Mouse (Mus musculus) midbrain, embryonic 16.5 days (tissue): Measurements from ENCODE around the gene Cnot1. TPM values are rescaled to one million over a fixed set of nuclear protein-coding genes. Genes with fewer than 3 reads are reported as not detected.

ENCODE experiments used
- ATAC-seq: fragments of 200-750 bp; cut with Nextera tagmentation; 2 replicates; pipeline ENCODE4 v1.8.0; 2017; ENCODE audit warnings: moderate TSS enrichment
- H3K27ac ChIP-seq: fragments of 300-500 bp; sonication (generic); 2 replicates; pipeline ENCODE4 v1.5.1; 2014; ENCODE audit warnings: mild to moderate bottlenecking, low read length, mixed read lengths
- H3K27me3 ChIP-seq: fragments of 300-500 bp; sonication (generic); 2 replicates; pipeline ENCODE4 v1.6.1; 2014; ENCODE audit warnings: low read depth, low read length, mixed read lengths; ENCODE audit not compliant: control insufficient read depth, insufficient read depth
- H3K36me3 ChIP-seq: fragments of 300-500 bp; sonication (generic); 2 replicates; pipeline ENCODE4 v1.6.1; 2014; ENCODE audit warnings: mild to moderate bottlenecking, low read length, moderate library complexity, mixed read lengths; ENCODE audit not compliant: control insufficient read depth, insufficient read depth
- H3K4me1 ChIP-seq: fragments of 300-500 bp; sonication (generic); 2 replicates; pipeline ENCODE4 v1.6.1; 2014; ENCODE audit warnings: mild to moderate bottlenecking, low read length, mixed read lengths; ENCODE audit not compliant: control insufficient read depth, insufficient read depth
- H3K4me2 ChIP-seq: fragments of 300-500 bp; sonication (generic); 2 replicates; pipeline ENCODE4 v1.6.1; 2014; ENCODE audit warnings: mild to moderate bottlenecking, low read length, mixed read lengths
- H3K4me3 ChIP-seq: fragments of 300-500 bp; sonication (generic); 2 replicates; pipeline ENCODE4 v1.5.1; 2014; ENCODE audit warnings: low read depth, mild to moderate bottlenecking, low read length, moderate library complexity, mixed read lengths
- H3K9ac ChIP-seq: fragments of 300-500 bp; sonication (generic); 2 replicates; pipeline ENCODE4 v1.6.1; 2014; ENCODE audit warnings: low read depth, low read length, mixed read lengths
- H3K9me3 ChIP-seq: fragments of 300-500 bp; sonication (generic); replicated peaks from 2 replicates; pipeline ENCODE4 v1.6.1; 2014; ENCODE audit warnings: mild to moderate bottlenecking, low read length, mixed read lengths; ENCODE audit not compliant: control insufficient read depth, poor library complexity, severe bottlenecking
- WGBS: fragments of 180-500 bp; shearing (Covaris S2); extraction: QIAGEN DNeasy Blood & Tissue Kit; methylation state at CpG from one replicate; pipeline ENCODE4 v1.1.7; 2014; 5-methylcytosine and 5-hydroxymethylcytosine counted together
- polyA plus RNA-seq: library from polyadenylated mRNA; unstranded; fragments of >200 nt; fragmentation: Nextera tagmentation; extraction: Ambion mirVana; gene quantifications from 2 replicates; pipeline ENCODE4 v1.2.1, GENCODE M21; 2015

Gene Cnot1
- polyA plus RNA-seq, 1 experiment from 2014 or later, result 41.2 TPM

GRCm38 (mm10) chr8:95696661-95697060, 110.6 kb downstream of the Cnot1 start:
- no peak overlapping the region for H3K4me3 ChIP-seq
- peak overlapping the region; percentile 54 for H3K9ac ChIP-seq
- H3K9me3 ChIP-seq, result no peaks in the 10 kb centered on the region
- no peak overlapping the region for H3K27ac ChIP-seq
- no peaks in the 10 kb centered on the region; the same call in 1 of the 2 replicates for H3K27me3 ChIP-seq
- peak overlapping the region; percentile 43 for H3K4me2 ChIP-seq
- H3K4me1 ChIP-seq, result peaks cover 39% of the 10 kb centered on the region
- no peak for ATAC-seq
- no peaks in the 10 kb centered on the region for H3K36me3 ChIP-seq
- 65% methylated on average over 8 of the region's 8 CpGs for WGBS

GRCm38 (mm10) chr8:95694631-95695030, 112.6 kb downstream of the Cnot1 start:
- Histone ChIP-seq H3K36me3 (no peaks in the 10 kb centered on the region), H3K4me3 (no peak overlapping the region), H3K4me1 (peaks cover 20% of the 10 kb centered on the region), H3K4me2 (peak overlapping the region; percentile 5; the same call in 1 of the 2 replicates), H3K27me3 (no peaks in the 10 kb centered on the region; the same call in 1 of the 2 replicates), H3K9me3 (no peaks in the 10 kb centered on the region), H3K27ac (no peak overlapping the region), H3K9ac (peak overlapping the region; percentile 46)
- WGBS, result 6% methylated on average over 6 of the region's 6 CpGs
- ATAC-seq, result no peak

- H3K36me3 ChIP-seq, result no peaks in the 10 kb centered on the region
- H3K4me2 ChIP-seq, result no peak overlapping the region
- H3K9ac ChIP-seq, result no peak overlapping the region
- 82% methylated on average over 13 of the region's 13 CpGs for WGBS
- H3K27ac ChIP-seq, result no peak overlapping the region
- ATAC-seq, result no peak
- peaks cover 12% of the 10 kb centered on the region for H3K4me1 ChIP-seq
- H3K27me3 ChIP-seq, result no peaks in the 10 kb centered on the region
- no peak overlapping the region for H3K4me3 ChIP-seq
- H3K9me3 ChIP-seq, result no peaks in the 10 kb centered on the region
These were observed 116.2 kb downstream of the Cnot1 start for GRCm38 (mm10) chr8:95690929-95691541.

GRCm38 (mm10) chr8:95688073-95688672, 119.1 kb downstream of the Cnot1 start:
- ATAC-seq, result no peak

GRCm38 (mm10) chr8:95678024-95678611, 129.1 kb downstream of the Cnot1 start:
- ATAC-seq, result peak; percentile 61
- peak overlapping the region; percentile 89 for H3K9ac ChIP-seq
- peaks cover 19% of the 10 kb centered on the region for H3K4me1 ChIP-seq
- H3K9me3 ChIP-seq, result no peaks in the 10 kb centered on the region
- peak overlapping the region; percentile 70 for H3K27ac ChIP-seq
- under 1% methylated on average over 54 of the region's 70 CpGs for WGBS
- H3K36me3 ChIP-seq, result no peaks in the 10 kb centered on the region
- peaks cover 3% of the 10 kb centered on the region for H3K27me3 ChIP-seq
- peak overlapping the region; percentile 83 for H3K4me2 ChIP-seq
- peak overlapping the region; percentile 86 for H3K4me3 ChIP-seq

More at GRCm38 (mm10) chr8:95688073-95688672, 119.1 kb downstream of the Cnot1 start:
- Histone ChIP-seq H3K27me3 (no peaks in the 10 kb centered on the region), H3K9ac (no peak overlapping the region), H3K4me2 (no peak overlapping the region), H3K4me1 (no peaks in the 10 kb centered on the region), H3K4me3 (no peak overlapping the region), H3K27ac (no peak overlapping the region), H3K9me3 (no peaks in the 10 kb centered on the region), H3K36me3 (no peaks in the 10 kb centered on the region)
- 77% methylated on average over 10 of the region's 10 CpGs for WGBS

- H3K27me3 ChIP-seq, result peaks cover 3% of the 10 kb centered on the region
- peak; percentile 87 for ATAC-seq
- WGBS, result under 1% methylated on average over 19 of the region's 48 CpGs
- H3K4me2 ChIP-seq, result peak overlapping the region; percentile 83
- peaks cover 19% of the 10 kb centered on the region for H3K4me1 ChIP-seq
- H3K36me3 ChIP-seq, result no peaks in the 10 kb centered on the region
- peak overlapping the region; percentile 70 for H3K27ac ChIP-seq
- H3K4me3 ChIP-seq, result peak overlapping the region; percentile 86
- peak overlapping the region; percentile 89 for H3K9ac ChIP-seq
- no peaks in the 10 kb centered on the region for H3K9me3 ChIP-seq
These were observed 129.7 kb downstream of the Cnot1 start for GRCm38 (mm10) chr8:95677591-95678023.

- 42% methylated on average over 9 of the region's 9 CpGs for whole genome bisulfite sequencing
- peaks cover 3% of the 10 kb centered on the region for H3K27me3 ChIP-seq
- H3K9ac ChIP-seq, result peak within 1 kb of the TSS; percentile 89
These were observed 130.6 kb downstream of the Cnot1 start, which contains the start of gene Ndrg4 for GRCm38 (mm10) chr8:95676631-95677030. Gene Ndrg4, plus strand, starts transcription at chr8:95676980.

GRCm38 (mm10) chr8:95672811-95673210, 134.5 kb downstream of the Cnot1 start:
- peaks cover 7% of the 10 kb centered on the region for H3K4me1 ChIP-seq
- WGBS, result 88% methylated on average over 5 of the region's 5 CpGs
- no peak overlapping the region for H3K4me2 ChIP-seq
- H3K36me3 ChIP-seq, result no peaks in the 10 kb centered on the region
- ATAC-seq, result no peak
- no peaks in the 10 kb centered on the region for H3K9me3 ChIP-seq
- H3K9ac ChIP-seq, result no peak overlapping the region
- no peak overlapping the region for H3K4me3 ChIP-seq
- H3K27ac ChIP-seq, result no peak overlapping the region
- peaks cover 3% of the 10 kb centered on the region for H3K27me3 ChIP-seq

More at GRCm38 (mm10) chr8:95676631-95677030, 130.6 kb downstream of the Cnot1 start, which contains the start of gene Ndrg4:
- peak within 1 kb of the TSS; percentile 70 for H3K27ac ChIP-seq
- peaks cover 19% of the 10 kb centered on the region for H3K4me1 ChIP-seq
- H3K36me3 ChIP-seq, result no peaks in the 10 kb centered on the region
- H3K9me3 ChIP-seq, result no peaks in the 10 kb centered on the region
- ATAC-seq, result no peak
- peak within 1 kb of the TSS; percentile 83 for H3K4me2 ChIP-seq
- peak within 1 kb of the TSS; percentile 86 for H3K4me3 ChIP-seq

GRCm38 (mm10) chr8:95671861-95672260, 135.4 kb downstream of the Cnot1 start:
- ATAC-seq, result no peak
- H3K9me3 ChIP-seq, result no peaks in the 10 kb centered on the region
- H3K36me3 ChIP-seq, result no peaks in the 10 kb centered on the region
- no peaks in the 10 kb centered on the region; the same call in 1 of the 2 replicates for H3K27me3 ChIP-seq
- H3K4me1 ChIP-seq, result peaks cover 3% of the 10 kb centered on the region; the same call in 1 of the 2 replicates
- no peak overlapping the region for H3K9ac ChIP-seq
- no peak overlapping the region for H3K4me3 ChIP-seq
- 89% methylated on average over 6 of the region's 6 CpGs for WGBS
- no peak overlapping the region for H3K27ac ChIP-seq
- H3K4me2 ChIP-seq, result no peak overlapping the region
